Comparison of ENCODE assay signal across 10 mouse cellular contexts in genomic region chr2:155504440-155505355, GRCm38 (mm10). TPM values are rescaled to one million over a fixed set of nuclear protein-coding genes. Genes with fewer than 3 reads are reported as not detected.
DNase-seq lines count a peak whose midpoint lies in the region; ATAC-seq and TF ChIP-seq lines count a peak whose summit lies in the region.
"Had no signal": no experiment of that assay in that cellular context is flagged by ENCODE, and none has a peak within 500 bp of the region (broad histone marks: within the 10 kb centered on the region; RNA-seq: fewer than 3 reads in every experiment).

No protein-coding gene starts in this region.

- peaks cover 13% of the 10 kb centered on the region for H3K36me3 ChIP-seq in forebrain, embryonic 12.5 days (replicated peaks)
- H3K36me3 ChIP-seq in forebrain, embryonic 15.5 days: peaks cover 34% of the 10 kb centered on the region
- H3K36me3 ChIP-seq in embryonic facial prominence, embryonic 13.5 days: peaks cover 3% of the 10 kb centered on the region; the same call in 1 of the 2 replicates
- H3K36me3 ChIP-seq in intestine, embryonic 16.5 days (ENCODE audit: control insufficient read depth, insufficient read depth, low read length): no peaks in the 10 kb centered on the region

- TF ChIP-seq POLR2A in lung, adult 2 months (IDR thresholded peaks at IDR 0.05; ENCODE audit: borderline replicate concordance, extremely low read depth, low read depth, low read length): no peak

- H3K27ac ChIP-seq in forebrain, embryonic 12.5 days: 0 out of 2 replicates have a peak overlapping the region, but pooled peaks have one; percentile 32
- no peak overlapping the region for H3K27ac ChIP-seq in forebrain, embryonic 15.5 days (replicated peaks)
- 0 out of 2 replicates have a peak overlapping the region, but pooled peaks have one; percentile 22 for H3K27ac ChIP-seq in embryonic facial prominence, embryonic 13.5 days
- no peak overlapping the region for H3K27ac ChIP-seq in intestine, embryonic 16.5 days (ENCODE audit: low read length)

- no peaks in the 10 kb centered on the region for H3K27me3 ChIP-seq in forebrain, embryonic 12.5 days
- no peaks in the 10 kb centered on the region for H3K27me3 ChIP-seq in forebrain, embryonic 15.5 days
- no peaks in the 10 kb centered on the region for H3K27me3 ChIP-seq in embryonic facial prominence, embryonic 13.5 days
- H3K27me3 ChIP-seq in intestine, embryonic 16.5 days (replicated peaks; ENCODE audit: control insufficient read depth, insufficient read depth, low read length): no peaks in the 10 kb centered on the region

- ATAC-seq in forebrain, embryonic 12.5 days (ENCODE audit: low FRiP score): no peak
- ATAC-seq in forebrain, embryonic 15.5 days (replicated peaks): no peak
- peak; percentile 81 for ATAC-seq in embryonic facial prominence, embryonic 13.5 days (ENCODE audit: insufficient number of reproducible peaks, insufficient read depth, low FRiP score, low TSS enrichment, low read depth)
- ATAC-seq in intestine, embryonic 16.5 days: no peak

- 0 out of 2 replicates have a peak overlapping the region, but pooled peaks have one; percentile 12 for H3K9ac ChIP-seq in forebrain, embryonic 12.5 days
- H3K9ac ChIP-seq in forebrain, embryonic 15.5 days (replicated peaks): no peak overlapping the region
- H3K9ac ChIP-seq in embryonic facial prominence, embryonic 13.5 days: no peak overlapping the region
- H3K9ac ChIP-seq in intestine, embryonic 16.5 days (ENCODE audit: low read depth, low read length): no peak overlapping the region

- TF ChIP-seq CTCF in lung, adult 2 months (IDR thresholded peaks at IDR 0.05; ENCODE audit: insufficient read depth, low read length): no peak

- 61% methylated on average over 13 of the region's 13 CpGs for WGBS in forebrain, embryonic 12.5 days
- 42% methylated on average over 13 of the region's 13 CpGs for WGBS in forebrain, embryonic 15.5 days
- WGBS in lung, adult 2 months: 51% methylated on average over 13 of the region's 13 CpGs
- 48% methylated on average over 13 of the region's 13 CpGs for WGBS in embryonic facial prominence, embryonic 13.5 days
- 57% methylated on average over 13 of the region's 13 CpGs for WGBS in intestine, embryonic 16.5 days

- H3K4me2 ChIP-seq in forebrain, embryonic 12.5 days: no peak overlapping the region
- H3K4me2 ChIP-seq in forebrain, embryonic 15.5 days (replicated peaks): no peak overlapping the region
- H3K4me2 ChIP-seq in embryonic facial prominence, embryonic 13.5 days: 0 out of 2 replicates have a peak overlapping the region, but pooled peaks have one; percentile 5
- H3K4me2 ChIP-seq in intestine, embryonic 16.5 days (ENCODE audit: low read depth, low read length): no peak overlapping the region
- H3K4me2 ChIP-seq: heart, embryonic 11.5 days had no signal

- DNase-seq in lung, adult 18-20 months: peak; percentile 56 to 76
- DNase-seq in lung, adult 2 months: no peak
- peak; percentile 74 for DNase-seq in lung, postnatal 36 days
- no peak for DNase-seq in ovary, postnatal 36 days (ENCODE audit: low spot score)

- peaks cover 18% of the 10 kb centered on the region for H3K4me1 ChIP-seq in forebrain, embryonic 12.5 days
- H3K4me1 ChIP-seq in forebrain, embryonic 15.5 days: peaks cover 19% of the 10 kb centered on the region
- H3K4me1 ChIP-seq in lung, adult 2 months (ENCODE audit: control insufficient read depth, insufficient read depth, low read length): no peaks in the 10 kb centered on the region
- H3K4me1 ChIP-seq in embryonic facial prominence, embryonic 13.5 days: peaks cover 8% of the 10 kb centered on the region
- H3K4me1 ChIP-seq in intestine, embryonic 16.5 days (ENCODE audit: control insufficient read depth, insufficient read depth, low read length): no peaks in the 10 kb centered on the region

- no peaks in the 10 kb centered on the region for H3K9me3 ChIP-seq in forebrain, embryonic 12.5 days
- H3K9me3 ChIP-seq in forebrain, embryonic 15.5 days: no peaks in the 10 kb centered on the region
- no peaks in the 10 kb centered on the region for H3K9me3 ChIP-seq in embryonic facial prominence, embryonic 13.5 days
- H3K9me3 ChIP-seq in intestine, embryonic 16.5 days (ENCODE audit: control insufficient read depth, low read length): no peaks in the 10 kb centered on the region

- no peak overlapping the region for H3K4me3 ChIP-seq in forebrain, embryonic 12.5 days (replicated peaks)
- no peak overlapping the region for H3K4me3 ChIP-seq in forebrain, embryonic 15.5 days
- H3K4me3 ChIP-seq in lung, adult 2 months (replicated peaks; ENCODE audit: extremely low read depth, low read depth, low read length): no peak overlapping the region
- H3K4me3 ChIP-seq in embryonic facial prominence, embryonic 13.5 days: no peak overlapping the region
- no peak overlapping the region for H3K4me3 ChIP-seq in intestine, embryonic 16.5 days (ENCODE audit: low read length)
- H3K4me3 ChIP-seq: erythroblast, embryonic 14.5 days had no signal

RNA-seq across cellular contexts. Expression of gene Acss2, which starts 13.1 kb away (rescaled TPM):
- 22.5 and 22.9 TPM in 2 replicates for polyA plus RNA-seq in forebrain, embryonic 12.5 days (2016; fragmentation: Nextera tagmentation; extraction: Ambion mirVana)
- 21.6 and 22.5 TPM in 2 replicates for polyA plus RNA-seq in forebrain, embryonic 15.5 days (2015; fragmentation: Nextera tagmentation; extraction: Ambion mirVana)
- polyA plus RNA-seq in lung, adult 2 months (2012; rRNA removed): 29.7 and 52.6 TPM in 2 replicates
- 12.2 and 13.1 TPM in 2 replicates for polyA plus RNA-seq in embryonic facial prominence, embryonic 13.5 days (2015; fragmentation: Nextera tagmentation; extraction: Ambion mirVana)
- 25.8 and 29.8 TPM in 2 replicates for polyA plus RNA-seq in intestine, embryonic 16.5 days (2015; fragmentation: Nextera tagmentation; extraction: Ambion mirVana)

RNA-seq across cellular contexts. Expression of gene Ggt7, which starts 13.3 kb away (rescaled TPM):
- 27.5 and 32.1 TPM in 2 replicates for polyA plus RNA-seq in forebrain, embryonic 12.5 days (2016; fragmentation: Nextera tagmentation; extraction: Ambion mirVana)
- 51.6 and 53.7 TPM in 2 replicates for polyA plus RNA-seq in forebrain, embryonic 15.5 days (2015; fragmentation: Nextera tagmentation; extraction: Ambion mirVana)
- polyA plus RNA-seq in lung, adult 2 months (2012; rRNA removed): 8.0 and 8.3 TPM in 2 replicates
- 13.7 and 14.3 TPM in 2 replicates for polyA plus RNA-seq in embryonic facial prominence, embryonic 13.5 days (2015; fragmentation: Nextera tagmentation; extraction: Ambion mirVana)
- polyA plus RNA-seq in intestine, embryonic 16.5 days (2015; fragmentation: Nextera tagmentation; extraction: Ambion mirVana): 4.0 and 4.2 TPM in 2 replicates
- polyA plus RNA-seq: erythroblast, embryonic 14.5 days had no signal

RNA-seq across cellular contexts. Expression of gene Ncoa6, which starts 31.0 kb away (rescaled TPM):
- 37.8 and 38.3 TPM in 2 replicates for polyA plus RNA-seq in forebrain, embryonic 12.5 days (2016; fragmentation: Nextera tagmentation; extraction: Ambion mirVana)
- polyA plus RNA-seq in forebrain, embryonic 15.5 days (2015; fragmentation: Nextera tagmentation; extraction: Ambion mirVana): 28.1 and 28.8 TPM in 2 replicates
- polyA plus RNA-seq in lung, adult 2 months (2012; rRNA removed): 20.0 and 23.2 TPM in 2 replicates
- polyA plus RNA-seq in embryonic facial prominence, embryonic 13.5 days (2015; fragmentation: Nextera tagmentation; extraction: Ambion mirVana): 24.5 and 27.2 TPM in 2 replicates
- polyA plus RNA-seq in intestine, embryonic 16.5 days (2015; fragmentation: Nextera tagmentation; extraction: Ambion mirVana): 11.5 and 13.0 TPM in 2 replicates

Comparison
In these comparisons a context has a peak if more than half of its experiments do, and no peak if none do; other contexts are left out.
1. H3K27ac ChIP-seq: peak in forebrain, embryonic 12.5 days (single experiment) and embryonic facial prominence, embryonic 13.5 days (single experiment); none in forebrain, embryonic 15.5 days (single experiment) and intestine, embryonic 16.5 days (single experiment).
2. DNase-seq: peak in lung, adult 18-20 months (2 of 2) and lung, postnatal 36 days (single experiment); none in lung, adult 2 months (single experiment) and ovary, postnatal 36 days (single experiment).